Mouse (Mus musculus): ENCODE data around the gene Pou2f1. TPM values are rescaled to one million over a fixed set of nuclear protein-coding genes. Genes with fewer than 3 reads are reported as not detected.
"Not testable (repeated sequence)": the region's sequence is repeated elsewhere in the genome, so short reads cannot be mapped to it uniquely, and the experiment has no call there.

The Pou2f1 gene
- total RNA-seq, 2 experiments from 2014 or later: 17.4 to 19.6 TPM

DNA sequence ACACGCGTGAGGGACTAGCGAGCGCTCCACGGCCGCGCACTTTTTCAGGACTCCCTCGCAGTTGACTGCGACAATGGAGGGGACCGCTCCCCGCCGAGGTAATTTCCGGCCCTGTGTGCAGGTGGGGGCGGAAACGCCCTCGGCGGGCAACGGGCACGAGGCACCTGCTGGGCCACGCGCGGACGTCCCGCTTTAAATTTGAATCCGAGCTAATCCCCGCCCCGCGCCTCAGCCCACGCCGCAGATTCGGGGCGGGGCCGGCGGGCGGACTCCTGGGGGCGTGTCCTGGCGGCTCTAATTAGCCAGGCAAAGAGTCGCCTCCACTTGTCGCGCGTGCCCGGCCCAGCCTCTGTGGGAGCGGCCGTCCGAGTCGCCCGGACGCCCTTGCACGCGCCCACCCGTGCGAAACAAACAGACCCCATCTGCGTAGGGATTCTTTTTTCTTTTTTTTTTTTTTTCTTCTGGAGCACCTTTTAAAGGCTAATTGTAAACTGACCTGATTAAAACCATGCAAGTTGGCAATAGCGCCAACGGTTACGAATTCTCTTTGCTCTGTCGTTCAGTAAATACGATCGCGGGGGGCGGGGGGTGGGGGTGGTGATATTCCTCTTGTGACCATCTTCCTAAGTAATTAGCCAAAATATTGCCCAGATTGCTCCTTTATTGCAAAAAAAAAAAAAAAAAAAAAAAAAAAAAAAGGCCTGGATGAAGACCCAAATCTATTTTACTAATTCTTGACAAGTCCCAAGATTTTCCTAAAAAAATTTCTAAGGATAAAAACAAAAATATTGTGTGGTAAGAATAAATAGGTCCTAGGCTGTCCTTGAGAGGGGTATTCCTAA lies 924 bp upstream of the Pou2f1 start:
- peak; percentile 92 to 94 for DNase-seq (ENCODE audit: low spot score in 2 of 2)

GRCm38 (mm10) chr1:166001904-166002489 lies 481 bp downstream of the Pou2f1 start:
- peak; percentile 36 to 42 for DNase-seq (ENCODE audit: low spot score in 2 of 2)

GRCm38 (mm10) chr1:166001121-166001903 lies 1.2 kb downstream of the Pou2f1 start:
- peak; percentile 30 to 50 for DNase-seq (ENCODE audit: low spot score in 2 of 2)

- peak in 1 of 2 experiments; percentile 16 for DNase-seq (ENCODE audit: low spot score in 2 of 2)
Measured at GRCm38 (mm10) chr1:166000601-166001120, 1.8 kb downstream of the Pou2f1 start.

GRCm38 (mm10) chr1:165999709-166000108 lies 2.8 kb downstream of the Pou2f1 start:
- no peak for DNase-seq (ENCODE audit: low spot score in 2 of 2)

- no peak for DNase-seq (ENCODE audit: low spot score in 2 of 2)
Measured at GRCm38 (mm10) chr1:165995661-165996055, 6.8 kb downstream of the Pou2f1 start.

DNA sequence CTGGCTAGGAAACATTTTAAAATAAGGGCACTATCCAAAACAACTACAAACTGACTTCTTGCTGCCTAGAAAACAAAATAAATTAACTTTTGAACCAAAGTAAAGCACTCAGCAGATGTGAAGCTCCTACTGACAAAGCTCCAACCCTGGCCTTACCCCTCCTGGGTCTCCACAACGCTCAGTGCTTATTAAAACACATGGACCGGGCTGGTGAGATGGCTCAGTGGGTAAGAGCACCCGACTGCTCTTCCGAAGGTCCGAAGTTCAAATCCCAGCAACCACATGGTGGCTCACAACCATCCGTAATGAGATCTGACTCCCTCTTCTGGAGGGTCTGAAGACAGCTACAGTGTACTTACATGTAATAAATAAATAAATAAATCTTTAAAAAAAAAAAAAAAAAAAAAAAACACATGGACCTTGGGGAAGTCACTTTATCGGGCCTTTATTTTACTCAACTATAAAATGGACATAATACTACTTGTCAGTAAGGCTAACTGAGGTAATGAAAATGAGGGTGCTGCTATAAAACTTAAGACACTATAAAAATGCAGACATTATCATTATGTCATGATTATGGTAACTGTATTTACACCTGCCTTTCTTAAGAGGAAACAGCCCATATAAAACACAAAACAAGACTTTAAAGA lies 7.3 kb downstream of the Pou2f1 start:
- DNase-seq (ENCODE audit: low spot score in 2 of 2): not testable (repeated sequence)

DNA sequence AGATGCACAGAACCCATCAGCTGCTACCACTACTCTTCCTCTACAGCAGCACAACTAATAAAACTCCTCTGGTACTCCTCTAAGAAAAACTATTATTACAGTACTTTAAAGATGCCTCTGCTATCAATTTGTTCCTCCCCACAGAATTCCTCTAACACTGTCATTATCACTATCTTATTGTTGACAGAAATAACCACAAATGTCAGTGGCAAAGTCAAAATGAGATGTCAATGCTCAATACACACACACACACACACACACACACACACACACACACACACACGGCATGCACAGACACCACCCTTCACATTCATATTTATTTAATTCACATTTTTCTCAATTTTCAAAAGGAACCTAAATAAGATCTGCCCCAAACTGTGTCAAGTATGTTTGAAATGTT lies 8.2 kb downstream of the Pou2f1 start:
- no peak for DNase-seq (ENCODE audit: low spot score in 2 of 2)

- DNase-seq (ENCODE audit: low spot score in 2 of 2): no peak
Measured at GRCm38 (mm10) chr1:165993270-165994156, 9.0 kb downstream of the Pou2f1 start.

DNA sequence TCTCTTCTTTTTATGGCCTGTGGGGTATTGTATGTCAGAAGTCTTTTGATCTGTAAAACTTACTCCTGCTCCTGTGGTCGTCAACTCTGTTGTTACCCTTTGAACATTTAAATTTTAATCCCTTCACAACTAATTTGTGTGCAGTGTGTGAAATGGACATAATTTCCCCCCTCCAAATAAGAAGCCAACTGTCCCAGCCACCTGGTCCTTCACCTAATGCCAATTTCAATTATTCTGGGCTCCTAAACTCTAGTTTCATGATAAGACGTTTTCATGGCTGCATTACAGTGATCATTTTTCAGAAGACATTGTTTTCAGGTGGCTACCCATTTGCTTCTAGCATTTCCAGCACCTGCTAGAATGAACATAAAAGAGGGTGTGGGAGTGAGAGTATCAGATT lies 13.9 kb downstream of the Pou2f1 start:
- no peak for DNase-seq (ENCODE audit: low spot score in 2 of 2)

DNA sequence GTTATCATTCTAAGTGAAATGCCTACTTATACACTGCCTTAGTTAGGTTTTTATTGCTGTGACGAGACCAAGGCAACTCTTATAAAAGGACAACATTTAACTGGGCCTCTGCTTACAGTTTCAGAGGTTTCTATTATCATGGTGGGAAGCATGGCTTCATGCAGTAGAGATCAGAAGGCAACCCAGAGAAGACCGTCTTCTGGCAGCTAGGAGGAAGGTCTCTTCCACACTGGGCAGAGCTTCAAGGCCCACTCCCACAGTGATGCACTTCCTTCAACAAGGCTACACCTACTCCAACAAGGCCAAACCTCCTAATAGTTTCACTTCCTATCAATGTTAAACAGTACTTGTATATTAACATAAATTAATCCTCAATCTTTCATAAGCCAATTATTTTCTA lies 14.4 kb downstream of the Pou2f1 start:
- no peak for DNase-seq (ENCODE audit: low spot score in 2 of 2)

GRCm38 (mm10) chr1:165985743-165986360 lies 16.6 kb downstream of the Pou2f1 start:
- DNase-seq (ENCODE audit: low spot score in 2 of 2): no peak

GRCm38 (mm10) chr1:165985186-165985585 lies 17.3 kb downstream of the Pou2f1 start:
- no peak for DNase-seq (ENCODE audit: low spot score in 2 of 2)

DNA sequence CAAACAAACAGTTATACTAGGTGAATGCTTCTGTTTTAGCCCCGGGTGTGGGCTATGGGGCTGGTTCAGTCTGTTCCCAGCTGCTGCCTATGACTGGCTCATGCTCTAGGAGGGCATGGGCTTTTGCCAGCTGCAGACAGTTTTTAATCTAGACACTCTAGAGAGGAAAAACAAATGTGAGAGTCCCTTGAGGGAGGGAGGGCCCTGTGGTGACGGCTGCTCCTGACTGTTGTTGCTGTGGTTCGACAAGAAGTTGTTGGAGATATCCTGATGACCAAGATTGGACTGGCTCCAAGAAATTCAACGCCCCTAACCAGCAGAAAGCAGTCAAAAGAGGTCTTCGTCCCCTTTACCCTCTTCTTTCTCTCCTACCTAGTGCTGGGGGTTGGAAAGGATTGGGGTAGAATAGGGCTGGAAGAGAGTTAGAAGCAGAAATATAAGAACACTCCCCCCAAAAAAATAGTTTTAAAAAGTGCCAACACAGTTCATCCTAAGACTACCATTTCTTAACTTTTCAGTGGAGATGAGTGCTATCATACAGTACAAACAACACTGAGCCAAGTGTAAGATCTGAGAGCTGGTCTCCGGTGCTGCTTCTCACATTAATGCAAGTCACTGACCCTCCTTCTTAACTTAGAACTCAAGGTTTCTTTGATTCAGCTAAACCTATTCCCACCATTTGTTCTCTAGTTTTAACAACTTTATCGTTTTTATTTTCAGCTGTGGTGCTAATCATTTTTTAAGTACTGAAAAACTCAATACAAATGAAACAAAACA lies 25.6 kb downstream of the Pou2f1 start:
- DNase-seq (ENCODE audit: low spot score in 2 of 2): no peak

GRCm38 (mm10) chr1:165969001-165969690 lies 33.3 kb downstream of the Pou2f1 start:
- DNase-seq (ENCODE audit: low spot score in 2 of 2): no peak

- peak; percentile 20 to 63 for DNase-seq (ENCODE audit: low spot score in 2 of 2)
Measured at GRCm38 (mm10) chr1:165967027-165967654, 35.3 kb downstream of the Pou2f1 start.

DNA sequence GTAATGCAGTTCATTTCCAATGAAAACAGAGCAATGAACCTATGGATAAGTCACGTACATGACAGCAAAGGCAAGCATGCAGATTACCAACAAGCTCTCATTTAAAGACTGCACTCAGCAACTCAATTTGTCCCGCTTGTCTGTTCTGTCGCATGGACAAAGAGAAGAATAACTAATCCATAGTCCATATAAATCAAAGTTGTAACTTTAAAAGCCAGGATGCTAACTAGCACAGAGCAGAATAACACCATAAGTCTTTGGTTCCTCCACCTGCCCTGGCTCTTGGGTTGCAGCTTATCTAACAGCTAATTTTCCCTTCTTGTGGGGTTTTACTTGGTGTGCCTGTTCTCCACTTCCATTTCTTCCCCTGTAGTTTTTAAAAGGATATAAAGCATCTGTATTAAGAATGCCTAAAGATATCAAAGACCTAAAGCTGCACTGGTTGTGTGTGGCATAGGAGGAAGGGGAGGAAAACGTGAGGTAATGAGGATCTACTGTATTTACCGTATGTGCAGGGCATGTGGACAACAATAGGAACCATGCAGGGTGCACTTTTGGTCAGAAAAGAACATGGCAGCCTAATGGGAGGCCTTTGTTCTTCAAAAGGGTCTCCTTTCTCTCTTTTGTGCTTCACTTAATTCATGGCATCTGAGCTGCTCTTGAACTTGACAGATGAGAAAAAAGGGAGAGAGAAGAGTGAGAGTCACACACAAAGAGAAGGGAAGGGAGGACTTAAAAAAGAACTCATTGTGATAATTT lies 36.1 kb downstream of the Pou2f1 start:
- DNase-seq (ENCODE audit: low spot score in 2 of 2): no peak
